Mouse (Mus musculus): ENCODE data around the gene Arhgef25. TPM values are rescaled to one million over a fixed set of nuclear protein-coding genes. Genes with fewer than 3 reads are reported as not detected.

The Arhgef25 gene
- polyA plus RNA-seq, 1 experiment = 8.5 TPM

- Histone ChIP-seq H3K27ac (ENCODE audit: insufficient read depth, low read length) (peak overlapping the region; percentile 77), H3K4me3 (ENCODE audit: extremely low read depth, insufficient read depth, insufficient read length) (peak overlapping the region; percentile 35; the same call in 1 of the 2 replicates), H3K4me1 (ENCODE audit: control insufficient read depth, insufficient read depth, insufficient read length) (no peaks in the 10 kb centered on the region), H3K36me3 (ENCODE audit: control insufficient read depth, insufficient read depth, low read length) (no peaks in the 10 kb centered on the region), H3K27me3 (ENCODE audit: control insufficient read depth, insufficient read depth, low read length) (no peaks in the 10 kb centered on the region)
- no peak for DNase-seq (ENCODE audit: low read depth in 1 of 2, low spot score in 2 of 2)
- TF ChIP-seq CTCF (IDR thresholded peaks at IDR 0.05; ENCODE audit: extremely low read depth, insufficient read depth, insufficient read length, insufficient replicate concordance) = no peak
- no peak for TF ChIP-seq POLR2A (IDR thresholded peaks at IDR 0.05; ENCODE audit: low read depth, low read length)
- WGBS = 55% methylated on average over 4 of the region's 4 CpGs
Observed at GRCm38 (mm10) chr10:127150471-127150872, 39.4 kb downstream of the Arhgef25 start.

- Histone ChIP-seq H3K27ac (ENCODE audit: insufficient read depth, low read length) (no peak overlapping the region), H3K27me3 (ENCODE audit: control insufficient read depth, insufficient read depth, low read length) (no peaks in the 10 kb centered on the region), H3K36me3 (ENCODE audit: control insufficient read depth, insufficient read depth, low read length) (no peaks in the 10 kb centered on the region), H3K4me3 (ENCODE audit: extremely low read depth, insufficient read depth, insufficient read length) (no peak overlapping the region), H3K4me1 (ENCODE audit: control insufficient read depth, insufficient read depth, insufficient read length) (peaks cover 5% of the 10 kb centered on the region; the same call in 1 of the 2 replicates)
- 79% methylated on average over 6 of the region's 6 CpGs for WGBS
- TF ChIP-seq POLR2A (IDR thresholded peaks at IDR 0.05; ENCODE audit: low read depth, low read length) (no peak), CTCF (IDR thresholded peaks at IDR 0.05; ENCODE audit: extremely low read depth, insufficient read depth, insufficient read length, insufficient replicate concordance) (no peak)
- no peak for DNase-seq (ENCODE audit: low read depth in 1 of 2, low spot score in 2 of 2)
Observed at GRCm38 (mm10) chr10:127147135-127147534, 42.7 kb downstream of the Arhgef25 start.

GRCm38 (mm10) chr10:127145303-127145702 is 44.6 kb downstream of the Arhgef25 start:
- 86% methylated on average over 5 of the region's 5 CpGs for WGBS
- no peaks in the 10 kb centered on the region for H3K27me3 ChIP-seq (ENCODE audit: control insufficient read depth, insufficient read depth, low read length)
- peaks cover 17% of the 10 kb centered on the region; the same call in 1 of the 2 replicates for H3K4me1 ChIP-seq (ENCODE audit: control insufficient read depth, insufficient read depth, insufficient read length)
- no peak overlapping the region for H3K4me3 ChIP-seq (ENCODE audit: extremely low read depth, insufficient read depth, insufficient read length)
- DNase-seq (ENCODE audit: low read depth in 1 of 2, low spot score in 2 of 2) = no peak
- H3K27ac ChIP-seq (ENCODE audit: insufficient read depth, low read length) = 0 out of 2 replicates have a peak overlapping the region, but pooled peaks have one; percentile 19
- H3K36me3 ChIP-seq (ENCODE audit: control insufficient read depth, insufficient read depth, low read length) = no peaks in the 10 kb centered on the region
- no peak for TF ChIP-seq POLR2A (IDR thresholded peaks at IDR 0.05; ENCODE audit: low read depth, low read length)
- TF ChIP-seq CTCF (IDR thresholded peaks at IDR 0.05; ENCODE audit: extremely low read depth, insufficient read depth, insufficient read length, insufficient replicate concordance) = no peak

- 88% methylated on average over 7 of the region's 7 CpGs for WGBS
- TF ChIP-seq POLR2A (IDR thresholded peaks at IDR 0.05; ENCODE audit: low read depth, low read length) (no peak), CTCF (IDR thresholded peaks at IDR 0.05; ENCODE audit: extremely low read depth, insufficient read depth, insufficient read length, insufficient replicate concordance) (no peak)
Observed at GRCm38 (mm10) chr10:127144536-127144935, 45.3 kb downstream of the Arhgef25 start.

GRCm38 (mm10) chr10:127143228-127143627 is 46.7 kb downstream of the Arhgef25 start:
- Histone ChIP-seq H3K27me3 (ENCODE audit: control insufficient read depth, insufficient read depth, low read length) (no peaks in the 10 kb centered on the region), H3K27ac (ENCODE audit: insufficient read depth, low read length) (no peak overlapping the region), H3K4me1 (ENCODE audit: control insufficient read depth, insufficient read depth, insufficient read length) (peaks cover 17% of the 10 kb centered on the region; the same call in 1 of the 2 replicates), H3K36me3 (ENCODE audit: control insufficient read depth, insufficient read depth, low read length) (no peaks in the 10 kb centered on the region), H3K4me3 (ENCODE audit: extremely low read depth, insufficient read depth, insufficient read length) (no peak overlapping the region)
- no peak for TF ChIP-seq CTCF (IDR thresholded peaks at IDR 0.05; ENCODE audit: extremely low read depth, insufficient read depth, insufficient read length, insufficient replicate concordance)
- TF ChIP-seq POLR2A (IDR thresholded peaks at IDR 0.05; ENCODE audit: low read depth, low read length) = no peak
- WGBS = 95% methylated on average over 8 of the region's 8 CpGs
- DNase-seq (ENCODE audit: low read depth in 1 of 2, low spot score in 2 of 2) = no peak

More at GRCm38 (mm10) chr10:127144536-127144935, 45.3 kb downstream of the Arhgef25 start:
- no peaks in the 10 kb centered on the region for H3K36me3 ChIP-seq (ENCODE audit: control insufficient read depth, insufficient read depth, low read length)
- no peak overlapping the region for H3K4me3 ChIP-seq (ENCODE audit: extremely low read depth, insufficient read depth, insufficient read length)
- 0 out of 2 replicates have a peak overlapping the region, but pooled peaks have one; percentile 43 for H3K27ac ChIP-seq (ENCODE audit: insufficient read depth, low read length)
- no peaks in the 10 kb centered on the region for H3K27me3 ChIP-seq (ENCODE audit: control insufficient read depth, insufficient read depth, low read length)
- peaks cover 17% of the 10 kb centered on the region; the same call in 1 of the 2 replicates for H3K4me1 ChIP-seq (ENCODE audit: control insufficient read depth, insufficient read depth, insufficient read length)
- no peak for DNase-seq (ENCODE audit: low read depth in 1 of 2, low spot score in 2 of 2)

- Histone ChIP-seq H3K4me1 (ENCODE audit: control insufficient read depth, insufficient read depth, insufficient read length) (peaks cover 28% of the 10 kb centered on the region; the same call in 1 of the 2 replicates), H3K36me3 (ENCODE audit: control insufficient read depth, insufficient read depth, low read length) (no peaks in the 10 kb centered on the region), H3K27ac (ENCODE audit: insufficient read depth, low read length) (peak overlapping the region; percentile 92), H3K27me3 (ENCODE audit: control insufficient read depth, insufficient read depth, low read length) (no peaks in the 10 kb centered on the region), H3K4me3 (ENCODE audit: extremely low read depth, insufficient read depth, insufficient read length) (no peak overlapping the region)
- peak in 1 of 2 experiments; percentile 68 for DNase-seq (ENCODE audit: low read depth in 1 of 2, low spot score in 2 of 2)
- TF ChIP-seq CTCF (IDR thresholded peaks at IDR 0.05; ENCODE audit: extremely low read depth, insufficient read depth, insufficient read length, insufficient replicate concordance) = no peak
- no peak for TF ChIP-seq POLR2A (IDR thresholded peaks at IDR 0.05; ENCODE audit: low read depth, low read length)
- WGBS = 23% methylated on average over 8 of the region's 8 CpGs
Observed at GRCm38 (mm10) chr10:127141500-127141899, 48.4 kb downstream of the Arhgef25 start.

GRCm38 (mm10) chr10:127140971-127141370 is 48.9 kb downstream of the Arhgef25 start:
- Histone ChIP-seq H3K4me3 (ENCODE audit: extremely low read depth, insufficient read depth, insufficient read length) (no peak overlapping the region), H3K27me3 (ENCODE audit: control insufficient read depth, insufficient read depth, low read length) (no peaks in the 10 kb centered on the region), H3K4me1 (ENCODE audit: control insufficient read depth, insufficient read depth, insufficient read length) (peaks cover 31% of the 10 kb centered on the region; the same call in 1 of the 2 replicates), H3K27ac (ENCODE audit: insufficient read depth, low read length) (peak overlapping the region; percentile 92), H3K36me3 (ENCODE audit: control insufficient read depth, insufficient read depth, low read length) (no peaks in the 10 kb centered on the region)
- 70% methylated on average over 11 of the region's 11 CpGs for WGBS
- DNase-seq (ENCODE audit: low read depth in 1 of 2, low spot score in 2 of 2) = no peak
- no peak for TF ChIP-seq POLR2A (IDR thresholded peaks at IDR 0.05; ENCODE audit: low read depth, low read length)
- TF ChIP-seq CTCF (IDR thresholded peaks at IDR 0.05; ENCODE audit: extremely low read depth, insufficient read depth, insufficient read length, insufficient replicate concordance) = no peak

Data from spleen, adult 2 months (tissue).